Mouse (Mus musculus): ENCODE measurements around the gene Ccdc13.

Ccdc13 gene

DNA sequence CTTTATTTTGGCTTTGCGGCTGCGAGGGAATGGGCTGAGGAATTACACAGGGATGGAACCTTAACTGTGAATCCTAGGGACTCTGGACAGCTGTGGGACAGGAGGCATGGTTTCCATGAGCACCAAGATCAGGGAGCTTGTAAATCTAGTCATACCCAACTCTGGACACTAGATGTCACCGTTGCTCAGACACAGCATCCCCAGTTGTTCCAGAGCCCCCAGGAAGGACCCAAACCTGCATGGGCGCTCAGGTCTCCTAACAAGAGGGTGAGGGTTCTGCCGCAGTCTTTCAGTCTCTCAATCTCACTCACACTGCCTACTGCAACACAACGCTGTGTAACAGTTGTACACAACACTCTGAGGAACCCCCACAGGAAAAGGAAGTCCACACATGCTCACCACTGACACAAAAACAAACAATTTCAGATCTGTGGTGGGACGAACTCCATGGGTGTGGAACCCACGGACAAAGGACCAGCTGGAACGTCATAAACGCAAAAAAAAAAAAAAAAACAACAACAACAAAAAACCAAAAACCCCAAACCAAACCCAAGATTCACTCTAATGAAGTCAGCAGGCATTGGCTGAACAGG lies 7.4 kb upstream of the Ccdc13 start:
- DNase-seq (ENCODE audit: low spot score): peak; percentile 84

DNA sequence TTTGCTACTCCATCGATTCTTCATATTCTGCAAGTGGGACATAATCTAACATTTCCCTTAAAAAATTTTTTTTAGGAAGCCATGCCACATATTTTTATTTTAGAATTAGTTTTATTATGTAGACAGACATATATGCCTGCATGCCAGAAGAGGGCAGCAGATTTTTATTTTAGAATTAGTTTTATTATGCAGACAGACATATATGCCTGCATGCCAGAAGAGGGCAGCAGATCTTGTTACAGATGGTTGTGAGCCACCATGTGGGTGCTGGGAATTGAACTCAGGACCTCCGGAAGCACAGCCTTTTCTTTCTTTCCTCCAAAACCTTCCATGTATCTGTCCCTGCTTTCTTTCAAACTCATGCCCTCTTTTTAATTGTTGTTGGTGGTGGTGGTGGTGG lies 3.7 kb upstream of the Ccdc13 start:
- DNase-seq (ENCODE audit: low spot score): no peak

GRCm38 (mm10) chr9:121839622-121839965 lies 333 bp upstream of the Ccdc13 start:
- DNase-seq (ENCODE audit: low spot score): no peak

GRCm38 (mm10) chr9:121838008-121838407 lies 1.3 kb downstream of the Ccdc13 start:
- no peak for DNase-seq (ENCODE audit: low spot score)

DNA sequence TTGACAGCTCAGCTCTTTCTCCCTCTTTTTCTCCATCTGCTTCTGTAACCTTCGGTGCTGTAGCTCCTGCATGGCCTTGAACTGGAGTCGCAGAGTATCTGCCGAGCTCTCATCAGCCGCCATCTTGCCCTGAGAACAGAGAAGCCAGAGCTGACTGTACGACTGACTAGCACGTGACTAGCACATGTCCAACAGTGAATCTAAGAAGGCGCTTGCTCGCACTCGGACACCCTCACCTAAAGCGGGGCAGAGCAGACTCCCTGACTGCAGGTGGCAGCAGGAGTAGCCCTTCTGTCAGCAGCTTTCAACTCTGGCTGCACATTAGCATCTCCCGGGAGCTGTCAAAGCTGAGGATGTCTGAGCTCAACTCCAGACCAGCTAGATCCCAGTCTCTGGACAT lies 5.4 kb downstream of the Ccdc13 start:
- DNase-seq (ENCODE audit: low spot score): no peak

DNA sequence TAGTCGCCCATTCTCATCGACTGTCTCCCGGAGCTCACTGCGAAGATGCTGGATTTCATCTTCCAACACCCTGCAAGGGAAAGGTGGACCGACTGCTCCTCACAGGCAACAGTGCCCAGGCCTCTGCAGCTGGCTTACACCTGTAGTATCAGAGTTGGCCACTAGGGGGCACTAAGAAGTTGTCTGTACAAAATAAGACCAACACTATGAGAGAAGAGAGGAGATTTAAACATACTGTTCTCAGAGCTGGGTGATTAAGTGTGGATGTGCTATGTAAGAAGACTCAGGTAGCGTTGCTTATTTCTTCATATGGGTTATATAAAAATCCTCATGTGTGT lies 8.3 kb downstream of the Ccdc13 start:
- DNase-seq (ENCODE audit: low spot score): peak; percentile 92

DNA sequence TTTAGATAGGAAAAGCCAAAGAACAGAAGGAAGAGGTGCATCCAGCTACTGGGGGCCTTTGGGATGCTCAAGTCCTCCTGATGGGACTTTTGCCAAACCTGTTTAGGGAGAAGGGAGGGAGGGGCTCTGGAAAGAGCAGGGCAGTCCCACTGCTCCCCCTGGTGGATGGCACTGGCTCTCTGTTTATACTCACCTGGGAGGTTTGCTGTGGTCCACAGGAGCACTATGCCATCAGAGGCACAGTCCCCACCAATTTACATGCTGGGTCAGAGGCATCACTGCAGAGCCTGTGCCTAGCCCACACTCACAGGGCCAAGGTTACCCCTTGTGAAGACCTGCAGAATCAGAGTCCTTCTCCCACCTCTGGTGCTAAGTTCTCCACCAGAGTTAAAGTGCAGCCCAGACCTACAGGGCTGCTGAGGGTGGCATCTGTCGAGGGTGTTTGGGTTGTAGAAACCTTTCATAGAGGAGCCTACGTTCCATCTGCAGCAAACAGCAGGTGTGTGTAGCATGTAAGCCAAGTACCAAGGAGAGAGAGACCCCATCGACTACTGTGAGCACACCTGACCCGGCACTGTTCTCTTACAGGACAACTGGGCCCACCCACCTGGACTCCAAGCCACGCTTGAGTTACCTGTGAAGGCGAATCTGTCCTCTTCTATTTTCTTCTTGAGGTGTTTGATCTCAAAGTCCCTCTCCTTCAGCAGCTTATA lies 8.9 kb downstream of the Ccdc13 start:
- peak; percentile 60 for DNase-seq (ENCODE audit: low spot score)

DNA sequence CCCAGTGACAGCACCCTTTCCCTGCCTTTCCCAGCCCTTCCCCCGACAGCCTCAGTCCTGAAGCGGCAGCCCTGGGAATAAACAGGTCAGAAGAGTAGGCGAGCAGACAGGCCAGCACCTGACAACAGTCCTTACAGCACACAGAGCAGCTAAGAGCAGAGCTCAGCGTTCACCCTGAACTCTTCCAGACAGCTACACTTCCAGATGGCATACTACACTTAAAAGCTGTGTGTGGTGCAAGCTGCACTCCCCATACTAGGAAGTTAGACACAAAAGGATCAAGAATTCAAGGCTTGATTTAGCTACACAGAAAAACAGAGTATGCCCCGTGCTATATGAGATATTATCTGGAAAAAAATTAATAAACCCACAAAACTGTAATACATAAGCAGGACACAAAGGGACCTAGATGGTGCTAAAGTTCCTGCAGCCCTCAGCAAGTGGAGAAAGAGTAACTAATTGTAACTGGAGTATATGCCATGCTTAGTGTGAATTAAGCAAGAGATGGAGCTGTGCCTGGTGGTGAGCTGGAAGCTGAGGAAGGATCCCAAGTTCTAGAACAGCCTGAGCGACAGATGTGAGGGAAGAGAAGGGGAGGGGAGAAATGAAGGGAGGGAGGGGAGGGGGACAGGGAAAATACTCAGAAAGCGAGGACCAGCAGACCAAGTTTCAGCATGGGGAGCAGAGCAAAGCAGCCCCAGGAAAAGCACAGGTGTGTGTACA lies 9.8 kb downstream of the Ccdc13 start:
- DNase-seq (ENCODE audit: low spot score): no peak

GRCm38 (mm10) chr9:121828314-121828713 lies 10.9 kb downstream of the Ccdc13 start:
- DNase-seq (ENCODE audit: low spot score): no peak

GRCm38 (mm10) chr9:121826356-121826755 lies 12.9 kb downstream of the Ccdc13 start:
- no peak for DNase-seq (ENCODE audit: low spot score)

DNA sequence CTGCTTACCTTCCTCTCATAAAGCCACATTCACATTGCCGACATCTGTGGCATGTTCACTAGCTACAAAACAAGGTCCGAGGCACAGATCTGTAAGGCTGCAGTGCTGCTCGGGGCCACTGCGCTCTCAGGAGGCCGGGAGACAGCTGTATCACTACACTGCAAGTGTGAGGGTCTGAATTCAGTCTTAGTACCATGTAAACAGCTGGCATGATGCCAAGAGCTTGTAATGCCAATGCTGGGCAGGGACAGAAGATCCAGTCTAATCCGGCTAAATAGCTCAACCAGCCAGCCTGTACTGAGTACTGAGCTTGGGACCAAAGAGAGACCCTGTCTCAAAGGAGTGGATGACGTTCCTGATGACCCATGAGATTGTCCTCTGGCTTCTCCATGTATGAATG lies 15.3 kb downstream of the Ccdc13 start:
- no peak for DNase-seq (ENCODE audit: low spot score)

GRCm38 (mm10) chr9:121823051-121823450 lies 16.2 kb downstream of the Ccdc13 start:
- no peak for DNase-seq (ENCODE audit: low spot score)

DNA sequence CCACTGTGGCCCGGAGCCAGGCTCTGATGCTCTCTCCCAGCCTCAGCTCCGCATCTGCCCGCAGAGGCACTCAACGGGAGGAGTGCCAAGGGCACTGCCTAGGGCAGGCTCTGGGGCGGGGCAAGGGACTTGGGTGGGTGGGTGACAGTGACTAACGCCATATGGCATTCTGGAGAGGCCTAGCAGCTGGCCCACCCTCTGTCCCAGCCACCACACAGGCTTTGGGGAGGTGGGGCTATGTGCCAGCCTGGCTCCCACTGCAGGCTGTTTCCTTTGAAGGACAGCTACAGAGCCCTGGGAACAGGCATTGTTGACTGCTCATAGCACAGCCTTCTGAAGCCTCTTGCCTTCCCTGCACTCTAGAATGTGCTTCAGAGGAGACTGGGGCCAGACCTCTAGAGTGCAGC lies 16.7 kb downstream of the Ccdc13 start:
- no peak for DNase-seq (ENCODE audit: low spot score)

DNA sequence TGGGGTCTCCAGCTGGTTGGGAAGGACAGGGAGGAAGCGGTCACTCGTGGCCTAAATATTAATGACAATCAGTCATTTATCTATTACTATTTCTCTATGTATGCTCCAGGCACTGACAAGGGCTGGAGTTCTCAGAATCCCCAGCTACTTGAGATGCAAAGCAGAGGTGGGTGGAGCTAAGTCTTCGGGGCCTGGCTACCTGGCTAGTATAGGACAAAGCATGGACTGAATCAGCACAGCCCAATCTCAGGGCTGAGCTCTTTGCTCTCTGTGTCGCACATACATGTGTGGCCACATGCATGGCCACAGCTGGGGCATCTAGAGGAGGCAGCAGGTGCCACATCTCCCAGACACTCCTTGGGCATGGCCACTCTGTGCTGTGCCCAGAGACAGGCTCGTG lies 18.5 kb downstream of the Ccdc13 start:
- DNase-seq (ENCODE audit: low spot score): no peak

DNA sequence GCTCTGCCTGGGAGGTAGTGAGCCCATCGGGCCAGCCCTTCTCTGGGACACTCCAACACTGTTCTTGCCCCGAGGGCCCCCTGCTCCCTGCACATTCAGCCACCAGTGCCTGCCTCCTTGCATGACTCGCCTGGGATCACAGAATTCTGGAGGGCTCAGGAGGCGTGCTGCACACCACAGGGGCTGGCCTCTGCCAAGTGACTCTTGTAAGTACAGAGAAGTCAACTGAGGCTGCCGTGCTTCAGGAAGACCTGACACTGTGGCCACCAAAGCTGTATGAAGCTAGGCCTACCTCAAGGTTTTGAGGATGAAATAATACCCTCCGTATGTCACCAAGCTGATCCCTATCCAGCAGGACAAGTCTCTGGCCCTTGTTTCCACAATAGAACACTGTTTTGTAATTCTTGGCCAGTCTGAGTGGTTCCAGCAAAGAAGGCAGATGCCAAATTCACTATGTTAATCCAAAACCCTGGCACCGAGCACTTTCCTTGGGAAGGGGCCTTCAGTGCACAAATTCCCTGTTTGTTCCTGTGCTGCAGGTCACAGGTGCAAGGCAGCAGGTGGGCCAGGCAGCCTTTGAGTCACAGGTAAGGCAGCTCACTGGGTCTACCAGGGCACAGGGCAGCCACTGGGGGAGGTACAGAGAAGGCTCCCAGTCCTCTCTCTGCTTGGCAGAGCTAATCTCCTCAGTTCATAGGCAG lies 19.3 kb downstream of the Ccdc13 start:
- no peak for DNase-seq (ENCODE audit: low spot score)

GRCm38 (mm10) chr9:121819073-121819770 lies 20.0 kb downstream of the Ccdc13 start:
- no peak for DNase-seq (ENCODE audit: low spot score)

- no peak for DNase-seq (ENCODE audit: low spot score)
Observed at GRCm38 (mm10) chr9:121815183-121815582, 24.1 kb downstream of the Ccdc13 start.

DNA sequence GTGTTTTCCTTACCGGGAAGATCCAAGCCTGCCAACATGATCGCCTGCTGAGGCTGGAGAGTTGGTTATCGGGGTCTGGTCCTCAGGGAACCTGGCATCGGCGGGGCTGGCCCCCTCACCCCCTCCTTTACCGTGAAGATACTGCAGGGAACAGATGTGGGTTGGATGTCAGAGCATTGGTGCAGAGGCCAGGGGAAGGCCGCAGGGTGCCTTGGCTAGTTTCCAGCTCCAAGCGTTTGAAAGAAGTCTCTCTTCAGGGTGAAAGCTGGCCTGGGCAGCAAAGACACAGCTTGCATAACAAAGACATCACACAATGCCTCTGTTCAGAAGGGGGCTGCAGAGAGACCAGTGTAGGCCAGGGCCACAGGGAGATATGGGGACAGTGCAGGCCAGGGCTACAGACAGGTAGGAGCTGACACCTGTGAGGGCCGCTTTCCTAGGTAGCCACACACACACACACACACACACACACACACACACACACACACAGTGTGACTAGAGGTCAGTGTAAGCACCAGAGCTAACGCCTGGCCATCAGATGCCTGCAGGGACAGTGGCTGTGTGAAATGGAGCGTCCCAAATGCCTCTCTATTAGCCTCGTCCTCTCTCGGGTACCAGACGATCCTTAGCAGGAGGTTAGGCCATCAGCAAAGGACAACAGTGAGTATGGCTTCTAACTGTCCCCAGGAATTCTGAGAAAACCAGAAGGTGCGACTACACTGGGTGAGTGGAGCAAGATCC lies 29.0 kb downstream of the Ccdc13 start:
- DNase-seq (ENCODE audit: low spot score): peak; percentile 66

DNA sequence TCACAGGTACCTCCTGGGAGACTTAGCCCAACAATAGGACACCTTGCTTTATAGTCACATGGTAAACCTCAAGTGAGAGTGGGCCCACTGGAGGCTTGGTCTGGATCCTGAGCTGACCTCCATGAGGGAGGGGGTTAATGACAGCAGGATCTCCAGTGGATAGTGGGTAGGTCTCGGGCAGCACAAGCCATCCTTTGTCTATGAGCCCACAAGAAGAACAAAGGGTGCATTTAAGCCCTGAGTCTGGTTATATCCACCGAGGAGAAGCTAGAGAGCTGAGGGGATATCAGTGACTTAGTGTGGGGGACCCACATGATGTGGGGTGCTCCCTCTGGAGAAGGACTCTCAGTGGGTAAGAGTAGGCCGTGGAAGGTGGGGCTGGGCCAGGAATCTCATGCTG lies 30.8 kb downstream of the Ccdc13 start:
- DNase-seq (ENCODE audit: low spot score): no peak

DNA sequence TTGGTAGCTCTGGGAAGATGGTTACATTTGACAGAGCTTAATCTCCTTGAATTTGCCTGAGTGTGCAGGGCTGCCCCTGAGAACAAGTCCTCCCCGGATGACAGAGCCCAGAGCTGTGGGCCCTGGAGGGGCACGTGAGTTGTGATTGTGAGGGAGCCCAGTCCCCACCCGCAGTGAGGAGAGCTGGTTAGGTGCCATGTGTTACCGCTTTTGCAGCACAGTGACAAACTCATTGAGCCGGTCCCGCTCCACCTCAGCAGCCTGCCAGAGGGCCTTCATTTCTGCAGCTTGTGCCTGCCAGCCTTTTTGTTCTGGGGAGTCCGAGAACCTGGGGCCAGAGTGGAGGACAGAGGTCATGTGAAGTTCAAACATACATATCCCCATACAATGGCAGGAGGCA lies 31.3 kb downstream of the Ccdc13 start:
- no peak for DNase-seq (ENCODE audit: low spot score)

DNA sequence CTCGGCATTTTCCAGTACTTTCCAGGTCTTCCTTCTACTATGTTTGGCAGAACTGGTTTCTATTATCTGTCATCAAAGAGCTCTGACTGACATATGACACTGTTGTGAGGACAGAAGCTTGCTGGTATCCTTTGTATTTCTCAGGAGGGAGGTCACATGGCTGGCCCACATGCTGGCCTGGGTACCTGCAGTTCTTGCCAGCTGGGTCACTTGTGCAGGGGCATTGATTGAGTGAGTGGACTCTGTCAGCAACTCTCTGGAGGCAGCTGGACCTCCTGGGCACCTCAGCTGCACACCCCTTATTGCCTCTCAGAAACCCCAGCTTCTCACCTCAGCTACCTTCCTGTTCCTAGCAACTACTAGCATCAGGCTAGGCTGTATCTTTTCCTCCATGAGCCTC lies 31.7 kb downstream of the Ccdc13 start:
- DNase-seq (ENCODE audit: low spot score): no peak

DNA sequence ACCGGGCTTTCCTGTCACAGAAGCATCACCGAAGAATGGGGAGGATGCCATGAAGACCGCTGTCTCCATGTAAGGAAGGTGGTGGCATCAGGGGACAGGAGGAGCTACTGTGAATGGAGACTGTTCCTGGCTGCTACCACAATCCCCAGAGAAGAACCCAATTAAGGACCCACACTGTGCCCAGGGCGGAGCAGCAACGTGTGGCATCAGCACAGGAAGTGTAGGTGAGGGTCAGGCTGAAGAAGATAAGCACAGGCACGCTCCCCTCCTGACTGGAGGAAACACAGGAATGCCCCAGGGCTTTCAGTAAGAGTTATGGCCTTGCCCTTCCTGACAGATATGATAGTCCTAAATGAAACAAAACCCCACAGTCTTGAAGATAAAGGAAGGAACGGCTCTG lies 36.5 kb downstream of the Ccdc13 start:
- DNase-seq (ENCODE audit: low spot score): no peak

All from retina, embryonic 14.5 days (tissue).